16 mouse cellular contexts compared by ENCODE assay signal in genomic region chr6:137017216-137017973, GRCm38 (mm10).
"Had no signal": no experiment of that assay in that cellular context is flagged by ENCODE, and none has a peak within 500 bp of the region (broad histone marks: within the 10 kb centered on the region; RNA-seq: fewer than 3 reads in every experiment).

No protein-coding gene starts in this region.

- DNase-seq: kidney, postnatal 14 days; left cerebral cortex, postnatal 4 days; lung, postnatal 14 days; midbrain, embryonic 14.5 days; right cerebral cortex, adult 18-20 months; right cerebral cortex, postnatal 25 days; thymus, adult 18-20 months; thymus, postnatal 14 days had no signal

- H3K4me2 ChIP-seq: kidney, embryonic 15.5 days; liver, embryonic 11.5 days; liver, embryonic 15.5 days; lung, embryonic 15.5 days; neural tube, embryonic 15.5 days had no signal

- H3K27ac ChIP-seq: kidney, embryonic 15.5 days; liver, embryonic 15.5 days; lung, embryonic 15.5 days; macrophage; midbrain, embryonic 10.5 days; neural tube, embryonic 15.5 days had no signal

- H3K36me3 ChIP-seq: kidney, embryonic 15.5 days; liver, embryonic 15.5 days; lung, embryonic 15.5 days; midbrain, embryonic 10.5 days; neural tube, embryonic 15.5 days had no signal

- H3K9me3 ChIP-seq: kidney, embryonic 15.5 days; liver, embryonic 15.5 days; lung, embryonic 15.5 days; midbrain, embryonic 10.5 days; neural tube, embryonic 15.5 days had no signal

- H3K4me1 ChIP-seq: kidney, embryonic 15.5 days; liver, embryonic 15.5 days; midbrain, embryonic 10.5 days had no signal

- H3K27me3 ChIP-seq: kidney, embryonic 15.5 days; liver, embryonic 15.5 days; lung, embryonic 15.5 days; neural tube, embryonic 15.5 days had no signal

- H3K4me3 ChIP-seq: kidney, embryonic 15.5 days; liver, embryonic 15.5 days; lung, embryonic 15.5 days; midbrain, embryonic 10.5 days; myocyte; neural tube, embryonic 15.5 days had no signal

- H3K9ac ChIP-seq: kidney, embryonic 15.5 days; liver, embryonic 15.5 days; lung, embryonic 15.5 days; neural tube, embryonic 15.5 days had no signal
